Mouse (Mus musculus) liver, adult 2 months (tissue): Measurements from ENCODE around the gene Tyw1. TPM values are rescaled to one million over a fixed set of nuclear protein-coding genes. Genes with fewer than 3 reads are reported as not detected.

Source experiments
- DNase-seq: peaks from one replicate; pipeline ENCODE4 v3.0.0-alpha.2; 2011; ENCODE audit warnings: low read depth, low spot score; ENCODE audit errors: extremely low read depth
- H3K27ac ChIP-seq: fragments of 200-500 bp; replicated peaks from 2 replicates; pipeline ENCODE4 v1.5.1; 2012; ENCODE audit warnings: low read depth, mild to moderate bottlenecking, control low read depth, inconsistent platforms, low read length; ENCODE audit not compliant: insufficient read depth
- H3K27me3 ChIP-seq: fragments of 200-500 bp; 2 replicates; pipeline ENCODE4 v1.6.1; 2012; ENCODE audit warnings: mild to moderate bottlenecking, moderate library complexity, low read length, inconsistent platforms; ENCODE audit not compliant: control insufficient read depth, insufficient read depth
- H3K36me3 ChIP-seq: fragments of 200-500 bp; 2 replicates; pipeline ENCODE4 v1.6.1; 2012; ENCODE audit warnings: low read length, inconsistent platforms; ENCODE audit not compliant: control insufficient read depth, insufficient read depth
- H3K4me1 ChIP-seq: fragments of 200-500 bp; 2 replicates; pipeline ENCODE4 v1.6.1; 2011; ENCODE audit warnings: low read length; ENCODE audit not compliant: control insufficient read depth, insufficient read depth
- H3K4me3 ChIP-seq: fragments of 200-500 bp; 2 replicates; pipeline ENCODE4 v1.5.1; 2011; ENCODE audit warnings: low read depth, mild to moderate bottlenecking, control low read depth, low read length, moderate library complexity; ENCODE audit not compliant: insufficient read depth
- H3K79me2 ChIP-seq: fragments of 200-500 bp; 2 replicates; pipeline ENCODE4 v1.6.1; 2012; ENCODE audit warnings: inconsistent platforms, mild to moderate bottlenecking, low read length, moderate library complexity; ENCODE audit not compliant: control insufficient read depth, insufficient read depth
- H3K9ac ChIP-seq: fragments of 200-500 bp; 2 replicates; pipeline ENCODE4 v1.6.1; 2012; ENCODE audit warnings: low read depth, mild to moderate bottlenecking, control low read depth, inconsistent platforms, low read length
- CTCF ChIP-seq: fragments of 200-500 bp; IDR thresholded peaks from 2 replicates; pipeline ENCODE4 v1.5.1; 2011; ENCODE audit warnings: low read depth, low read length, control low read depth
- POLR2A ChIP-seq: fragments of 200-500 bp; IDR thresholded peaks from 2 replicates; pipeline ENCODE4 v1.6.1; 2011; ENCODE audit warnings: low read length, control low read depth; ENCODE audit not compliant: insufficient read depth; ENCODE audit errors: extremely low read depth
- WGBS: fragments of 180-500 bp; shearing (Covaris S2); methylation state at CpG from one replicate; pipeline ENCODE4 v1.1.7; 2018; 5-methylcytosine and 5-hydroxymethylcytosine counted together
- polyA plus RNA-seq: library from polyadenylated mRNA; depleted of rRNA; stranded (reverse); fragments of >200 nt; gene quantifications from 2 replicates; pipeline ENCODE4 v1.2.3, GENCODE M21; 2012
- total RNA-seq: library from RNA; depleted of rRNA; stranded (reverse); fragments of >200 nt; gene quantifications from 2 replicates; pipeline ENCODE4 v1.2.3, GENCODE M21; 2014

The Tyw1 gene
- total and polyA plus RNA-seq, 2 experiments, result 8.0 to 13.3 TPM

DNA sequence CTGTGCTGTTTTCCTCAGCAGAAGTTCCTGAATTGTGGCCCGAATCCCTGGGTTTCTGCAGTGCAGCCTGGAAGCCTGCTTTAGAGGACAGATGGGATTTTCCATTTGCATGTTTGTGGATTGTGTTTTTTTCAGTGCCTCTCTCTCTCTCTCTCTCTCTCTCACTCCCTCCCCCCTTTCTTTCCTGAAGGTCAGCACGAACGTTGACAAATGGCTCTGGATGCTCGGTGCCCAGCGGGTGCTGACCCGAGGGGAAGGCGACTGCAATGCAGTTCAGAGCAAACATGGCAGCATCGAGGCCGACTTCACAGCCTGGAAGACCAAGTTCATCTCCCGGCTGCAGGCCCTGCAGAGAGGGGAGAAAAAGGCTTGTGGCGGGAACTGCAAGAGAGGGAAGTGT is 13.6 kb downstream of the Tyw1 start:
- no peak for DNase-seq
- Histone ChIP-seq H3K79me2 (no peaks in the 10 kb centered on the region), H3K9ac (no peak overlapping the region), H3K27me3 (no peaks in the 10 kb centered on the region), H3K27ac (no peak overlapping the region), H3K4me3 (no peak overlapping the region), H3K36me3 (peaks cover 7% of the 10 kb centered on the region), H3K4me1 (peaks cover 7% of the 10 kb centered on the region; the same call in 1 of the 2 replicates)
- TF ChIP-seq POLR2A, result no peak
- TF ChIP-seq CTCF, result no peak
- 79% methylated on average over 11 of the region's 11 CpGs for WGBS

DNA sequence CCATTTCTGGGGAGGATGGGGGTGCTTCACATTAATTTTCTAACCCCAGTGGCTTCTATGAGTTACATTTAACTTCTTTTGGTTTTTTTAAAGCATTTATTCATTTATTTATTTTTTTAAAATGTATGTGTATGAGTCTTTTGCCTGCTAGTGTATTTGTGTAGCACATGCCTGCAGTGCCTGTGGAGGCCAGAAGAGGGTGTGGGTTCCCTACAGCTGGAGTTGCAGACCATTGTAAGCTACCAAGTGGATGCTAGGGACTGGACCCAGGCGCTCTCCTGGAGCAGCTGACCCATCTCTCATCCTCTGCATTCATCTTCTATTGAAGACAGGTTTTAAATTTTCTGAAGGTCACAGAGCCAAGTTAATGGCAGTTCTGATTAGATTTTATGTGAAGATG is 16.9 kb downstream of the Tyw1 start:
- TF ChIP-seq POLR2A, result no peak
- TF ChIP-seq CTCF, result peak; percentile 46; the same call in 1 of the 2 replicates
- Histone ChIP-seq H3K27ac (no peak overlapping the region), H3K79me2 (no peaks in the 10 kb centered on the region), H3K9ac (no peak overlapping the region), H3K36me3 (peaks cover 12% of the 10 kb centered on the region), H3K4me1 (no peaks in the 10 kb centered on the region), H3K4me3 (no peak overlapping the region), H3K27me3 (no peaks in the 10 kb centered on the region)
- no peak for DNase-seq
- WGBS, result 100% methylated on average over 1 of the region's 1 CpGs

DNA sequence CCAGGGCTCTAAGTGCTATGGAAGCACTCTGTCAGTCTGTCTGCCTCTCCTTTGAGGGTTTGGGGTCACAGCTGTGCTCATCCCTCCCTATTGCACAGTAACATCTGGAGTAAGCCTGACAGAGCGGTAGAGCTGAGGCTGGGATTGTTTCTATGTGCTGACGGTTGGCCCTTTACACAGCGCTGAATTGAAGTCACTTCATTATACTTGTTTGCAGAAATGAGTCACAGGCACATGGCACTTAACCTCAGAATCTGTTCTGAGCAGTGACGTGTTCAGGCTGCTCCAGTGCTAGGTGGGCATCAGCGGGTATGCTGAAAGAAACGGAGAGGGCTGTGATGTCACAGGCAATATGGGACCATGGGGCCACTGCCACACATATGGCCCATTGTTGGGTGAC is 17.6 kb downstream of the Tyw1 start:
- no peak overlapping the region for H3K4me3 ChIP-seq
- no peak for DNase-seq

DNA sequence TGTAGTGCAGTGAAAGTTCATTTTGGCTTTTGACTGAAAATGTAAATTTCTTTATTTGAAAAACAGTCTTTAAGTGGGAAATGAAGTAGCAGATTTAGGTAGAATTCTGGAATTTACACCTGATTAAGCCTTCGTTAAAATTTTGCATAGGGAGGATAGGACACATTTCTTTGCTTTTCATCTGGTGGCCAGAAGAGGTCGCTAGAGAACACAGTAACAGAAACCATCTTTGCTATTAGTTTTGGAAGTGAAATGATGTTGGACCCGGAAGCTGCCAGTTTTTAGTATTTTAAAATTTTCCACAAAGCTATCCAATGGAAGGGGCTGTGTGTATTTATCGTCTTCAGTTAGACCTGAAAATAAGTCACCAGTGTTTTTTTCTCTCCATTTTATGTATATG is 20.1 kb downstream of the Tyw1 start:
- WGBS, result 44% methylated on average over 4 of the region's 4 CpGs
- H3K79me2 ChIP-seq, result no peaks in the 10 kb centered on the region
- H3K36me3 ChIP-seq, result peaks cover 19% of the 10 kb centered on the region
- H3K4me3 ChIP-seq, result no peak overlapping the region
- no peak overlapping the region for H3K27ac ChIP-seq
- no peak for TF ChIP-seq POLR2A
- TF ChIP-seq CTCF, result peak; percentile 39; the same call in 1 of the 2 replicates
- no peak overlapping the region for H3K9ac ChIP-seq
- no peaks in the 10 kb centered on the region for H3K4me1 ChIP-seq
- DNase-seq, result peak; percentile 34
- H3K27me3 ChIP-seq, result no peaks in the 10 kb centered on the region

More for the DNA sequence above, 17.6 kb downstream of the Tyw1 start:
- Histone ChIP-seq H3K79me2 (no peaks in the 10 kb centered on the region), H3K36me3 (peaks cover 12% of the 10 kb centered on the region), H3K27me3 (no peaks in the 10 kb centered on the region), H3K9ac (no peak overlapping the region), H3K27ac (no peak overlapping the region), H3K4me1 (no peaks in the 10 kb centered on the region)
- 95% methylated on average over 6 of the region's 6 CpGs for WGBS
- TF ChIP-seq CTCF, result no peak
- no peak for TF ChIP-seq POLR2A

DNA sequence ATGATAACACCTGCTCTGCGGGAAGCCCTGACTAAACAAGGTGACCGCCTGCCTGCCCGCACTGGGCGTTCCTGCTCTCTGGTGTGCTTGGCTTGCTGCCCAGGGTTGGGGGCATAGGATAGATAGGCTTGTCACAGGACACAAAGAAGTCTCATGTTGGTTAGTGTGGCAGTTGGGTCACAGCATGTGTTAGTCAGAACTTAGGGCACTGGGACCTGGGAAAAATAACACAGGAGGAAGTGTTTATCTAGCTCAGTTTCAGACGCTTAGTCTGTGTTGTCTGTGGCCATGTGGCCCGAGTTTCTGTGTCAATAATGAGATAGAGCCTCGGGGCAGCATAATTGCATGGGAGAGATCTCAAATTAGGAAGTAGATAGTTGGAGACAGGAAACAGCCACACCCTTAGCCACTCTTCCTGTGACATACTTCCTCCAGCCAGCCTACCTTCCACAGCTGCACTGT is 22.6 kb downstream of the Tyw1 start:
- DNase-seq, result no peak
- Histone ChIP-seq H3K9ac (no peak overlapping the region), H3K4me3 (no peak overlapping the region), H3K36me3 (peaks cover 20% of the 10 kb centered on the region), H3K27ac (0 out of 2 replicates have a peak overlapping the region, but pooled peaks have one; percentile 4), H3K4me1 (no peaks in the 10 kb centered on the region), H3K79me2 (no peaks in the 10 kb centered on the region), H3K27me3 (no peaks in the 10 kb centered on the region)
- 80% methylated on average over 7 of the region's 7 CpGs for WGBS
- TF ChIP-seq POLR2A, result no peak
- no peak for TF ChIP-seq CTCF

DNA sequence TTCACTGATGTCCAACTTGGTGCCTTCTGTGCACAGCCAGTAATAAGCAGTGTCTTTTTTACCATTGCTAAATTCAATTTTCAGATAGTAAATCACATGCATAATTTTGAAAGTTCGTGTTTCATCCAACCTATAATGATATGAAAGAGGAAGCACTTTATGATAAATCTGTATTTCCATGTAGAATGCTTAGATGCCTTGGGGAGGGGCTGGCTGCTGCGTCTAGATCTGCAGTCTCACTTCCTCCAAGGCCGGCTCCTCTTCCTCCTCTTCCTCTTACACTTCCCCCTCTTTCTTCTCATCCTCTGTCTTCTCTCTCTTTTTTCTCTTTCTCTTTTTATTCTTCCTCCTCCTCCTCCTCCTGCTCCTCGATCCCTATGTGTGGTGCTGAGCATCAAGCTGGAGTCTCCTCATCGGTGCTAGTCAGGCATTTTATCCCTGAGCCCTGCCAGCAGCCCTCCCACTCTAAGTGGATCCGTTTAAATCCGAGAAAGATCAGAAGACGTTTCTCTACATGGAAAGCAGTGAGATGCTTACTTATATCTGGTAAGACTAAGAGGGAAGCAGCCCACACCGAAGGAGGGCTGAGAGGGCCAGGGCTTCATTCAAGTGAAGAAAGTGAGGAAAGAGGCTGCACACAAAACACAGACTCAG is 27.8 kb downstream of the Tyw1 start:
- 86% methylated on average over 9 of the region's 9 CpGs for WGBS
- Histone ChIP-seq H3K27ac (no peak overlapping the region), H3K36me3 (peaks cover 12% of the 10 kb centered on the region)

More for the DNA sequence above, 27.8 kb downstream of the Tyw1 start:
- Histone ChIP-seq H3K4me1 (no peaks in the 10 kb centered on the region), H3K9ac (no peak overlapping the region), H3K27me3 (no peaks in the 10 kb centered on the region), H3K79me2 (no peaks in the 10 kb centered on the region), H3K4me3 (no peak overlapping the region)
- TF ChIP-seq CTCF, result no peak
- TF ChIP-seq POLR2A, result no peak
- no peak for DNase-seq
